9 mouse cellular contexts compared by ENCODE assay signal in the genomic region with DNA sequence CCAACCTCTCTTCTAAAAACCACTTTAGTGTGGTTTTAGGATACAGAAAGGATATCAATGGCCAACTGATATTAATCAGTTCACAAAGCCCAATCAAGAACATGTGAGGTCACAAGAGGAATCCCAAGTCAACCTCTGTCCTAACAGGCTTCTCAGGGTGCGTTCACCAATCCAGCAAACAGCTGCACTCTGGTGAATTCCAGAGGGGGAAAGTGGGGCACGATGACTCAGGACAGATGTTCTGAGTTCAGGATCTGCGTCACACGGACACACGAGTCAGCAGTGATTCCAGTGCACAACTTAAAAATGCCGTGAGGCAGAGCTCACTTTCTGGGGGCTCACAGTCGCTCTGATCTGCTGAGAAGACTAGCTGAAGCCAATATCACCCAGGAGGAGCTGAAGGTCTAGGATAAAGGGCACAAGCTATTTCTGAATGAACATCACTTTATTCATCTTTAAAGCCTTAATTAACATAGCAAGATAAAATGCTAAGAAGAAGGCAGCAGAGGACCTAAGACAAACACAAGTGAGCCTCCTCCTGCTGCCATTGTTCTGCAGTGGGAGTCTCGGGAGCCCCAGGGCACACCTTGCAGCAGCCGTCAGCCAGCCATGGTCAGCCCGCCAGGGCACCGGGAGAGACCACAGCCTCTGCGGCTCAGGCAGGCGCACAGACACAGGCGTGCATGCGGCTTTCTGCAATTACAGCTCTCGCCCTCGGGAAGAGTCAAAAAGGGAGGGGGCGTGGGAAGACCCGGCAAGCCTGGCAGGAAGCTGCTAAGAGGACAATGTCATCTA. TPM values are rescaled to one million over a fixed set of nuclear protein-coding genes. Genes with fewer than 3 reads are reported as not detected.
DNase-seq lines count a peak whose midpoint lies in the region; ATAC-seq lines count a peak whose summit lies in the region.
"Had no signal": no experiment of that assay in that cellular context is flagged by ENCODE, and none has a peak within 500 bp of the region (broad histone marks: within the 10 kb centered on the region; RNA-seq: fewer than 3 reads in every experiment).

No protein-coding gene starts in this region.

- DNase-seq in heart, embryonic 10.5 days (ENCODE audit: low spot score), result no peak
- DNase-seq in heart, adult 9 months (ENCODE audit: low spot score in 2 of 2), result no peak
- peak; percentile 77 for DNase-seq in intestine, embryonic 14.5 days (ENCODE audit: low spot score)
- DNase-seq in mesoderm, embryonic 11.5 days (ENCODE audit: low read depth, low spot score), result peak; percentile 65
- DNase-seq in urinary bladder, postnatal 4 days (ENCODE audit: low spot score in 2 of 2), result no peak

- H3K36me3 ChIP-seq in heart, embryonic 10.5 days, result no peaks in the 10 kb centered on the region
- H3K36me3 ChIP-seq in embryonic facial prominence, embryonic 13.5 days, result no peaks in the 10 kb centered on the region
- no peaks in the 10 kb centered on the region for H3K36me3 ChIP-seq in intestine, embryonic 14.5 days (ENCODE audit: control insufficient read depth, insufficient read depth, low read length)
- H3K36me3 ChIP-seq in stomach, embryonic 16.5 days (ENCODE audit: control insufficient read depth, insufficient read depth, low read length), result no peaks in the 10 kb centered on the region

- H3K27me3 ChIP-seq in heart, embryonic 10.5 days (ENCODE audit: insufficient read depth, poor library complexity, severe bottlenecking), result peaks cover 10% of the 10 kb centered on the region; the same call in 1 of the 2 replicates
- no peaks in the 10 kb centered on the region for H3K27me3 ChIP-seq in embryonic facial prominence, embryonic 13.5 days
- 0 out of 2 replicates have a peak, but pooled peaks cover 3% of the 10 kb centered on the region for H3K27me3 ChIP-seq in intestine, embryonic 14.5 days (replicated peaks; ENCODE audit: control insufficient read depth, insufficient read depth, low read length)
- no peaks in the 10 kb centered on the region for H3K27me3 ChIP-seq in stomach, embryonic 16.5 days (ENCODE audit: control insufficient read depth, insufficient read depth, low read length)
- H3K27me3 ChIP-seq: CH12.LX had no signal

- peak; percentile 17 for ATAC-seq in activated CD4-positive, CD25-positive, alpha-beta regulatory T cell, adult 4 months
- ATAC-seq in embryonic facial prominence, embryonic 13.5 days (ENCODE audit: insufficient number of reproducible peaks, insufficient read depth, low FRiP score, low TSS enrichment, low read depth), result 0 out of 2 replicates have a peak, but pooled peaks have one; percentile 32
- ATAC-seq in intestine, embryonic 14.5 days (replicated peaks; ENCODE audit: low FRiP score, low TSS enrichment, low read depth), result peak; percentile 66; the same call in 1 of the 2 replicates
- no peak for ATAC-seq in stomach, embryonic 16.5 days (ENCODE audit: insufficient read depth, low FRiP score)

- H3K9me3 ChIP-seq in heart, embryonic 10.5 days, result no peaks in the 10 kb centered on the region
- no peaks in the 10 kb centered on the region for H3K9me3 ChIP-seq in embryonic facial prominence, embryonic 13.5 days
- H3K9me3 ChIP-seq in intestine, embryonic 14.5 days (ENCODE audit: control insufficient read depth, low read length), result no peaks in the 10 kb centered on the region
- H3K9me3 ChIP-seq in stomach, embryonic 16.5 days (replicated peaks; ENCODE audit: control insufficient read depth, low read length), result no peaks in the 10 kb centered on the region

- H3K4me3 ChIP-seq in heart, embryonic 10.5 days, result peak overlapping the region; percentile 59
- peak overlapping the region; percentile 42 for H3K4me3 ChIP-seq in embryonic facial prominence, embryonic 13.5 days
- H3K4me3 ChIP-seq in intestine, embryonic 14.5 days (ENCODE audit: low read depth, low read length), result peak overlapping the region; percentile 34
- H3K4me3 ChIP-seq in stomach, embryonic 16.5 days (replicated peaks; ENCODE audit: low read length), result peak overlapping the region; percentile 33

- WGBS in heart, embryonic 10.5 days, result 20% methylated on average over 19 of the region's 19 CpGs
- WGBS in embryonic facial prominence, embryonic 13.5 days, result 6% methylated on average over 19 of the region's 19 CpGs
- WGBS in intestine, embryonic 14.5 days, result 19% methylated on average over 19 of the region's 19 CpGs
- 18% methylated on average over 19 of the region's 19 CpGs for WGBS in stomach, embryonic 16.5 days

- H3K27ac ChIP-seq in heart, embryonic 10.5 days, result 0 out of 2 replicates have a peak overlapping the region, but pooled peaks have one; percentile 37
- no peak overlapping the region for H3K27ac ChIP-seq in embryonic facial prominence, embryonic 13.5 days
- peak overlapping the region; percentile 38; the same call in 1 of the 2 replicates for H3K27ac ChIP-seq in intestine, embryonic 14.5 days (ENCODE audit: low read depth)
- no peak overlapping the region for H3K27ac ChIP-seq in stomach, embryonic 16.5 days (ENCODE audit: low read length)

- peak overlapping the region; percentile 64 for H3K9ac ChIP-seq in embryonic facial prominence, embryonic 13.5 days
- H3K9ac ChIP-seq in intestine, embryonic 14.5 days (ENCODE audit: low read length), result peak overlapping the region; percentile 29
- H3K9ac ChIP-seq in stomach, embryonic 16.5 days (ENCODE audit: low read length), result peak overlapping the region; percentile 50; the same call in 1 of the 2 replicates

- peak overlapping the region; percentile 88 for H3K4me2 ChIP-seq in embryonic facial prominence, embryonic 13.5 days
- H3K4me2 ChIP-seq in intestine, embryonic 14.5 days (ENCODE audit: low read length), result peak overlapping the region; percentile 75
- peak overlapping the region; percentile 61 for H3K4me2 ChIP-seq in stomach, embryonic 16.5 days (ENCODE audit: low read depth, low read length)

- H3K4me1 ChIP-seq in heart, embryonic 10.5 days, result peaks cover 9% of the 10 kb centered on the region
- peaks cover 26% of the 10 kb centered on the region for H3K4me1 ChIP-seq in embryonic facial prominence, embryonic 13.5 days
- peaks cover 8% of the 10 kb centered on the region; the same call in 1 of the 2 replicates for H3K4me1 ChIP-seq in intestine, embryonic 14.5 days (replicated peaks; ENCODE audit: control insufficient read depth, insufficient read depth, low read length)
- peaks cover 9% of the 10 kb centered on the region for H3K4me1 ChIP-seq in stomach, embryonic 16.5 days (ENCODE audit: control insufficient read depth, insufficient read depth, low read length)

RNA-seq across cellular contexts. Expression of a gene that starts 39.9 kb away (rescaled TPM):
- polyA plus RNA-seq in heart, embryonic 10.5 days (2016; fragmentation: Nextera tagmentation; extraction: Ambion mirVana), result 2.5 and 3.1 TPM in 2 replicates
- polyA plus RNA-seq in activated CD4-positive, CD25-positive, alpha-beta regulatory T cell, adult 4 months (2017; shearing (Covaris generic)), result 100 to 1,000 TPM; 121 to 125 TPM
- 3.5 and 3.9 TPM in 2 replicates for polyA plus RNA-seq in embryonic facial prominence, embryonic 13.5 days (2015; fragmentation: Nextera tagmentation; extraction: Ambion mirVana)
- polyA plus RNA-seq in intestine, embryonic 14.5 days (2014; fragmentation: Nextera tagmentation; extraction: Ambion mirVana), result 3.2 and 3.4 TPM in 2 replicates
- polyA plus RNA-seq in stomach, embryonic 16.5 days (2015; fragmentation: Nextera tagmentation; extraction: Ambion mirVana), result 5.0 TPM in 2 replicates

Comparison
In these comparisons a context has a peak if more than half of its experiments do, and no peak if none do; other contexts are left out.
1. DNase-seq: peak in intestine, embryonic 14.5 days (single experiment) and mesoderm, embryonic 11.5 days (single experiment); none in heart, embryonic 10.5 days (single experiment), heart, adult 9 months (0 of 2) and urinary bladder, postnatal 4 days (0 of 2).
2. H3K27ac ChIP-seq: peak in heart, embryonic 10.5 days (single experiment) and intestine, embryonic 14.5 days (single experiment); none in embryonic facial prominence, embryonic 13.5 days (single experiment) and stomach, embryonic 16.5 days (single experiment).
3. RNA of a gene that starts 39.9 kb away (polyA plus RNA-seq): 121 to 125 TPM in activated CD4-positive, CD25-positive, alpha-beta regulatory T cell, adult 4 months; 5.0 TPM in stomach, embryonic 16.5 days, 3.5 to 3.9 TPM in embryonic facial prominence, embryonic 13.5 days, 3.2 to 3.4 TPM in intestine, embryonic 14.5 days and 2.5 to 3.1 TPM in heart, embryonic 10.5 days; every median in the first group is over 10 times any median in the second.
4. Peak in every context shown above with its lines, with median percentiles within 50 percentile points of each other: H3K4me3 ChIP-seq, H3K4me2 ChIP-seq and H3K9ac ChIP-seq.